Mouse (Mus musculus) embryonic facial prominence, embryonic 11.5 days (tissue): Measurements from ENCODE around the gene Lmo7. TPM values are rescaled to one million over a fixed set of nuclear protein-coding genes. Genes with fewer than 3 reads are reported as not detected.

Source experiments
- ATAC-seq: fragments of 200-750 bp; cut with Nextera tagmentation; replicated peaks from 2 replicates; pipeline ENCODE4 v1.8.0; 2017; ENCODE audit warnings: low read depth; ENCODE audit not compliant: insufficient number of reproducible peaks, low FRiP score, low TSS enrichment
- DNase-seq: peaks from one replicate; pipeline ENCODE4 v3.0.0-alpha.2; 2015; ENCODE audit warnings: low spot score
- H3K27ac ChIP-seq: fragments of 300-500 bp; sonication (generic); replicated peaks from 2 replicates; pipeline ENCODE4 v1.5.1; 2014; ENCODE audit warnings: mild to moderate bottlenecking, low read depth, low read length, control low read depth
- H3K27me3 ChIP-seq: fragments of 300-500 bp; sonication (generic); 2 replicates; pipeline ENCODE4 v1.6.1; 2014; ENCODE audit warnings: mild to moderate bottlenecking, low read length, moderate library complexity, mixed read lengths; ENCODE audit not compliant: control insufficient read depth, insufficient read depth
- H3K36me3 ChIP-seq: fragments of 300-500 bp; sonication (generic); replicated peaks from 2 replicates; pipeline ENCODE4 v1.6.1; 2014; ENCODE audit warnings: low read depth, mild to moderate bottlenecking, low read length, moderate library complexity, mixed read lengths; ENCODE audit not compliant: control insufficient read depth, insufficient read depth
- H3K4me1 ChIP-seq: fragments of 300-500 bp; sonication (generic); 2 replicates; pipeline ENCODE4 v1.6.1; 2014; ENCODE audit warnings: low read length, mixed read lengths; ENCODE audit not compliant: control insufficient read depth, insufficient read depth
- H3K4me2 ChIP-seq: fragments of 300-500 bp; sonication (generic); 2 replicates; pipeline ENCODE4 v1.6.1; 2014; ENCODE audit warnings: low read depth, mild to moderate bottlenecking, control low read depth, low read length, moderate library complexity
- H3K4me3 ChIP-seq: fragments of 300-500 bp; sonication (generic); 2 replicates; pipeline ENCODE4 v1.5.1; 2014; ENCODE audit warnings: low read depth, low read length, control low read depth
- H3K9ac ChIP-seq: fragments of 300-500 bp; sonication (generic); replicated peaks from 2 replicates; pipeline ENCODE4 v1.6.1; 2014; ENCODE audit warnings: mild to moderate bottlenecking, control low read depth, low read length
- H3K9me3 ChIP-seq: fragments of 300-500 bp; sonication (generic); replicated peaks from 2 replicates; pipeline ENCODE4 v1.6.1; 2016; ENCODE audit warnings: mild to moderate bottlenecking, low read length, inconsistent platforms, mixed read lengths; ENCODE audit not compliant: control insufficient read depth
- WGBS: fragments of 180-500 bp; shearing (Covaris S2); extraction: QIAGEN DNeasy Blood & Tissue Kit; methylation state at CpG from one replicate; pipeline ENCODE4 v1.1.7; 2014; 5-methylcytosine and 5-hydroxymethylcytosine counted together
- polyA plus RNA-seq: library from polyadenylated mRNA; unstranded; fragments of >200 nt; fragmentation: Nextera tagmentation; extraction: Ambion mirVana; gene quantifications from 2 replicates; pipeline ENCODE4 v1.2.1, GENCODE M21; 2014

Lmo7 gene
- polyA plus RNA-seq, 1 experiment from 2014 or later = 6.7 TPM

- DNase-seq (no peak), ATAC-seq (no peak)
- Histone ChIP-seq H3K4me2 (no peak overlapping the region), H3K9me3 (no peaks in the 10 kb centered on the region), H3K4me1 (no peaks in the 10 kb centered on the region), H3K36me3 (no peaks in the 10 kb centered on the region), H3K9ac (no peak overlapping the region), H3K4me3 (no peak overlapping the region), H3K27ac (no peak overlapping the region), H3K27me3 (no peaks in the 10 kb centered on the region)
- WGBS = 65% methylated on average over 3 of the region's 3 CpGs
Observed at GRCm38 (mm10) chr14:101872846-101873245, 143.1 kb downstream of the Lmo7 start.

- Histone ChIP-seq H3K4me3 (no peak overlapping the region), H3K9me3 (no peaks in the 10 kb centered on the region), H3K4me1 (no peaks in the 10 kb centered on the region), H3K4me2 (no peak overlapping the region), H3K27me3 (no peaks in the 10 kb centered on the region), H3K36me3 (no peaks in the 10 kb centered on the region), H3K27ac (no peak overlapping the region), H3K9ac (no peak overlapping the region)
- WGBS = 85% methylated on average over 8 of the region's 8 CpGs
- ATAC-seq (no peak), DNase-seq (no peak)
Observed at GRCm38 (mm10) chr14:101878346-101879049, 148.7 kb downstream of the Lmo7 start.

GRCm38 (mm10) chr14:101879050-101879694 is 149.4 kb downstream of the Lmo7 start:
- ATAC-seq = no peak
- no peak overlapping the region for H3K4me3 ChIP-seq
- WGBS = 51% methylated on average over 7 of the region's 7 CpGs
- H3K4me1 ChIP-seq = no peaks in the 10 kb centered on the region
- H3K9ac ChIP-seq = no peak overlapping the region
- no peaks in the 10 kb centered on the region for H3K9me3 ChIP-seq
- H3K27me3 ChIP-seq = no peaks in the 10 kb centered on the region
- no peak overlapping the region for H3K27ac ChIP-seq
- no peak overlapping the region for H3K4me2 ChIP-seq
- no peaks in the 10 kb centered on the region for H3K36me3 ChIP-seq
- peak; percentile 25 for DNase-seq

- Histone ChIP-seq H3K4me2 (no peak overlapping the region), H3K9me3 (no peaks in the 10 kb centered on the region), H3K27ac (no peak overlapping the region), H3K9ac (no peak overlapping the region), H3K4me1 (no peaks in the 10 kb centered on the region), H3K27me3 (no peaks in the 10 kb centered on the region), H3K36me3 (no peaks in the 10 kb centered on the region), H3K4me3 (no peak overlapping the region)
- DNase-seq (no peak), ATAC-seq (no peak)
- 34% methylated on average over 5 of the region's 5 CpGs for WGBS
Observed at GRCm38 (mm10) chr14:101882966-101883365, 153.2 kb downstream of the Lmo7 start.

- Histone ChIP-seq H3K4me3 (no peak overlapping the region), H3K4me2 (no peak overlapping the region), H3K9me3 (no peaks in the 10 kb centered on the region), H3K27me3 (no peaks in the 10 kb centered on the region), H3K9ac (no peak overlapping the region), H3K4me1 (no peaks in the 10 kb centered on the region), H3K27ac (no peak overlapping the region), H3K36me3 (no peaks in the 10 kb centered on the region)
- WGBS = 88% methylated on average over 6 of the region's 6 CpGs
- no peak for ATAC-seq
- DNase-seq = no peak
Observed at GRCm38 (mm10) chr14:101883787-101884186, 154.0 kb downstream of the Lmo7 start.

GRCm38 (mm10) chr14:101886320-101886719 is 156.6 kb downstream of the Lmo7 start:
- no peak overlapping the region for H3K4me2 ChIP-seq
- 97% methylated on average over 10 of the region's 10 CpGs for WGBS
- no peak overlapping the region for H3K4me3 ChIP-seq
- no peak overlapping the region for H3K9ac ChIP-seq
- DNase-seq = no peak
- H3K9me3 ChIP-seq = no peaks in the 10 kb centered on the region
- ATAC-seq = no peak
- H3K27me3 ChIP-seq = no peaks in the 10 kb centered on the region
- no peak overlapping the region for H3K27ac ChIP-seq
- no peaks in the 10 kb centered on the region for H3K36me3 ChIP-seq
- no peaks in the 10 kb centered on the region for H3K4me1 ChIP-seq

GRCm38 (mm10) chr14:101891903-101892448 is 162.2 kb downstream of the Lmo7 start:
- DNase-seq (no peak), ATAC-seq (no peak)
- H3K27me3 ChIP-seq = no peaks in the 10 kb centered on the region
- no peak overlapping the region for H3K4me3 ChIP-seq
- H3K4me2 ChIP-seq = no peak overlapping the region
- no peaks in the 10 kb centered on the region for H3K9me3 ChIP-seq
- no peak overlapping the region for H3K9ac ChIP-seq
- WGBS = 81% methylated on average over 10 of the region's 10 CpGs
- H3K4me1 ChIP-seq = no peaks in the 10 kb centered on the region
- H3K36me3 ChIP-seq = no peaks in the 10 kb centered on the region
- H3K27ac ChIP-seq = no peak overlapping the region

GRCm38 (mm10) chr14:101892496-101892895 is 162.7 kb downstream of the Lmo7 start:
- Histone ChIP-seq H3K27ac (no peak overlapping the region), H3K4me2 (no peak overlapping the region), H3K9ac (no peak overlapping the region), H3K36me3 (no peaks in the 10 kb centered on the region), H3K4me3 (no peak overlapping the region), H3K4me1 (no peaks in the 10 kb centered on the region), H3K9me3 (no peaks in the 10 kb centered on the region), H3K27me3 (no peaks in the 10 kb centered on the region)
- ATAC-seq = 0 out of 2 replicates have a peak, but pooled peaks have one; percentile 3
- WGBS = 67% methylated on average over 8 of the region's 8 CpGs
- DNase-seq = no peak
